In the genomic region with DNA sequence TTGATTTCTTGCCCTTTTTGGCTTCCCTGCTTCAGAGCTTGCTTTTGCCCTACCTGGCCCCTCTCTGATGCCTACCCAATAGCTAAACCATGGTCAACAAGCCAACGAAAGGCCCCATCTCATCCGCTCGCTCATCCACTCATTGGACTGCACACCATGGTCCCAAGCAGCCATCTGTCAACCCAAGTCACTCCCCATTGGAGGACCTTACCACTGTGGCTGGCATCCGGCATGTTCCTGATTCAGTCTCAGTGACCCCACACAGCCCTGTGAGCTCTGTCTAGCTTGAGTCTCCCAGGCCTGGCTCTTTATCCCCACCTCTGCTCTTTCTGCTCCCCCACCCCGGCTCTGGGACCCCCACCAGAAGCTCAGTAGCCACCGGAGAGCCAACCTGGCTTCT, we compare ENCODE assay signal across 21 mouse cellular contexts.
"Had no signal": no experiment of that assay in that cellular context is flagged by ENCODE, and none has a peak within 500 bp of the region (broad histone marks: within the 10 kb centered on the region; RNA-seq: fewer than 3 reads in every experiment).

No protein-coding gene starts in this region.

- ATAC-seq: liver, postnatal 0 days; midbrain, embryonic 13.5 days; midbrain, embryonic 16.5 days had no signal

- H3K9ac ChIP-seq: limb, embryonic 12.5 days; limb, embryonic 15.5 days; liver, embryonic 14.5 days; liver, postnatal 0 days; midbrain, embryonic 13.5 days; neural tube, embryonic 13.5 days; stomach, embryonic 15.5 days had no signal

- H3K4me2 ChIP-seq: limb, embryonic 12.5 days; limb, embryonic 15.5 days; liver, embryonic 11.5 days; midbrain, embryonic 13.5 days; neural tube, embryonic 13.5 days; stomach, embryonic 15.5 days had no signal

- DNase-seq: kidney, adult 8-10 months; kidney, postnatal 36 days; left cerebral cortex, postnatal 4 days; liver, postnatal 0 days; retina, postnatal 1 day; right cerebral cortex, postnatal 25 days; spleen, adult 18-20 months; thymus, adult 2 months; thymus, postnatal 14 days; thymus, postnatal 4 days had no signal

- H3K4me1 ChIP-seq: limb, embryonic 12.5 days; limb, embryonic 15.5 days; megakaryocyte, embryonic 14.5 days; stomach, embryonic 15.5 days had no signal

- H3K27me3 ChIP-seq: limb, embryonic 12.5 days; midbrain, embryonic 13.5 days; neural tube, embryonic 13.5 days; stomach, embryonic 15.5 days had no signal

- H3K27ac ChIP-seq: limb, embryonic 12.5 days; limb, embryonic 15.5 days; liver, embryonic 14.5 days; midbrain, embryonic 10.5 days; midbrain, embryonic 13.5 days; neural tube, embryonic 13.5 days; stomach, embryonic 15.5 days had no signal

- H3K4me3 ChIP-seq: limb, embryonic 12.5 days; limb, embryonic 15.5 days; megakaryocyte, embryonic 14.5 days; midbrain, embryonic 10.5 days; midbrain, embryonic 13.5 days; myocyte; neural tube, embryonic 13.5 days; stomach, embryonic 15.5 days had no signal

- H3K36me3 ChIP-seq: limb, embryonic 12.5 days; limb, embryonic 15.5 days; midbrain, embryonic 10.5 days; midbrain, embryonic 13.5 days; neural tube, embryonic 13.5 days; stomach, embryonic 15.5 days had no signal

- H3K9me3 ChIP-seq: midbrain, embryonic 13.5 days; stomach, embryonic 15.5 days had no signal
